Mouse (Mus musculus) heart, postnatal 14 days (tissue): Measurements from ENCODE around the gene Pigo. TPM values are rescaled to one million over a fixed set of nuclear protein-coding genes. Genes with fewer than 3 reads are reported as not detected.
"Not testable (repeated sequence)": the region's sequence is repeated elsewhere in the genome, so short reads cannot be mapped to it uniquely, and the experiment has no call there.

ENCODE experiments used
- DNase-seq, 2 experiments: peaks; one replicate each; pipeline ENCODE4 v3.0.0; 2021 to 2022
- intact Hi-C: fragments of 180-260 bp; cut with DNase I; formaldehyde crosslinking; loops from one replicate; pipeline ENCODE4 v1.15.1; 2025
- total RNA-seq, 2 experiments: library from RNA; stranded (reverse); gene quantifications; 2 replicates each; pipeline ENCODE4 v1.2.3; 2021

Gene Pigo
- total RNA-seq, 2 experiments from 2014 or later, result 22.1 to 24.5 TPM

DNA sequence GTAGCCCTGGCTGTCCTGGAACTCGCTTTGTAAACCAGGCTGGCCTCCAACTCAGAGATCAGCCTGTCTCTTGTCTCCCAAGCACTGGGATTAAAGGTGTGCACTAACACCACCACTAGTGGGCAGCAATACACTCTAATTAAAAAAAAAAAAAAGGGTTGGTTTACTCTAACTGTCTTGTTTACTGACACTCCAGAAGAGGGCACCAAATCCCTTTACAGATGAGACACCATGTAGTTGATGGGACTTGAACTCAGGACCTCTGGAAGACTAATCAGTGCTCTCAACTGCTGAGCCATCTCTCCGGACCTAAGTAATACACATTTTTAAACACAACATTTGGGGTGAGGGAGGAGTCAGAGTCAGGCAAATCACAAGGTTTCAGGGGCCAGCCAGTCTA is 19.9 kb downstream of the Pigo start:
- DNase-seq, result peak in 1 of 2 experiments; percentile 42
- intact Hi-C loops, result loop anchor here (1.0 kb wide), 1 partner anchor 20 kb away; the partner anchor contains the start of gene Pigo

DNA sequence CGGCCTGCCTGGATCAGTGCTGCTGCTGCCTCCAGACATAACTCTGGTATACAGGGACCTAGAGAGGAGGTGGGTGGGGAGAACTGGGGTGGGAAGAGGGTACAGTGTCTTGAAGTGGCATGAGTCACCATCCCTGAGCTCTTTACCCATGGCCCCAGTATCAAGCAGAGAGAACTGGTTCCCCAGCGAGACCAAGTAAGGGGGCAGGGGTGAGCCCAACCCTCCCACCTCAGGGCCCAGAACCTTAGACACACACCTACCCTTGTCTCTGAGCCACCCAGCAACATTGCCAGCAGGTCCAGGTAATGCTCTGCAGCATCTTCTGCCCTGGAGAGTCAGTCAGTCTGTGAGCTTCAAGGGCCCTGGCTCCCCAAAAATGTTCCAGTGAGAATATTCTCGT is 20.7 kb downstream of the Pigo start:
- intact Hi-C loops, result loop anchor here (1.0 kb wide), 1 partner anchor 20 kb away; the partner anchor contains the start of gene Pigo
- no peak for DNase-seq

DNA sequence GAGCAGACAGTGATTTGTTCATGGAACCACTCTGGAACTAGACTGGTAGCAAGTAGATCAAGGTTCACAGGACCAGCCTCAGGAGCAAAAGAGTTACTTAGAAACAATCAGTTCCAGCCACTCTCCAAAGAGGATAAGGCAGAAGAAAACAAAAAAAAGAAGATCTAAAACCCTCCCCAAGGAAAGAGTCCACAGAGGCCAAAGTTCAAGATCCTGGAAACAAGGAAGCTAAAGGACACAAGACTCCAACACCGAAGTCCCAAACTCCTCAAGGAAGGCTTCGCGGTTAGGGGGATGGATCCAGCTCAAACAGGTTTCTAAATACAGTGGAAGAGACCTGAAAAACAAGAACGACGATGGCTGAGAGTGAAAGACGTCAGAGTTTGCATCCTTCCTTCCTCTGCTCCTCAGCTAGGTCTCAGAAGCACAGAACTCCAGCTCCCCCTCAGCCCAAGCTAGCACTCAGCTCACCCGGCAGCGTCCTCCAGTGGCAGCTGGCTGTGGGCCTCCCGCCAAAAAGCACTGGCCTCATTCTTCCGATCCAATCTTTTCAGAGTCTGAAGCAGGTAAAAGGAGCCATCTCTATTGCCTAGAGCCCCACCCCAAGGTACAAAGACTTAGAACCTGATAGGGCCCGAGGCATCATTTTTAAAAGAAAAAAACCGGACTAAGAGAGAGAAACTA is 22.7 kb downstream of the Pigo start:
- no peak for DNase-seq
- intact Hi-C loops, result no loop called here

DNA sequence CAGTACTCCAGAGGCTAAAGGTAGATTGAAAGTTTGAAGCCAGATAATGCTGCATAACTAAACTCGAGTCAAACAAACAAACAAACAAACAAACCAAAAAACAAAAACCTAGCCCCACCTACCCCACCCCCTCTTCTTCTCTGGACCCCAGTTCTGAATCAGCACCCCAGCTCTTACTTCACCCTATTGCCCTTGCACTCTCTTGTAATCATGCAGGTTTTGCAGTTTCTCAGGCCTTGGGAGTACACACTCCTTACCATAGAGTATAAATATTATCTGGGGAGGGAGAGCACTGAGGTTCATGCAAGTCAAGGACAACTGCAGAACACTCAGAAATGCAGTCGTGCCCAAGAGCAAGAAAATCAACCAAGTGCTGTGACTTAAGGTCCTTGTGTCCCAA is 24.3 kb downstream of the Pigo start:
- intact Hi-C loops, result no loop called here
- DNase-seq, result no peak

DNA sequence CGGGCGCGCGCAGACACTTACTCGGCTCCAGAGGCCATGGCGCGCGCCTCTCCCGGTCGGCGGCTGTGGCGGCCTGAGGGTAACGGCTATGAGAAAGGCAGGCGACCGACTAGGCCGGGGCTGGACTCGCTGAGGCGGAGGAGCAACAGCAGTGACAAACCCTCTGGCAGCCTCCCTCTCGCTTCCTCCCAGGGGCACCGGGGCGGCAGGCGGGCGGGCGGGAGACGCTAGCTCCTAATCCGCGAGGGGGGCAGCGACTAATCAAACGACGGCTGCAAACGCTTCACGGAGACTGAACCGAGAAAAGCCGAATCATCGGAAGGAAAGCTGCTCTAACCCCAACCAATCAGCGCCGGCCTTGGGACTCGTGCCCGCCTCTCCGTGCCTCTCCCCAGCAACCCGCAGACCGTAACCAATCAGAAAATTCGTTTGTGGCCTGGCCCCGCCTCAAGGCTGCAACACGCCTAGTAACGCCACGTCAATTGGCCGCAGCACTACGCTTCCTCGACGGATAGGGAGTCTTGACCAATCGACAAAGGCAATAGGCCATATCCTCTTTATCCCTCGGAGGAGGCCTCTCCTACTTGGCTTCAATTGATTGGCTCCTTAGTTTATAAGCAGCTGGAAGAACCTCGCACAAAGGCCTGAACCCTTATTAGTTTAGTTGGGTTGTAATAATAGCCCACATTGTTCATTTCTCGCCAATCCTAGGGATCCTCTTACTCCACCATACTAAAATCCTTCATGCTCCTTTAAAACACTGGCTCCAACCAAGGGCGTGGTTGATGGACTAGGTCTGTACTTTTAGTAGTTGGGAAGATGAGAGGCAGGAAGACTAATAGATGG is 25.3 kb downstream of the Pigo start, which contains the start of gene Vcp:
Vcp (minus strand) TSS at position 367 of the 846 bp plus-strand sequence.
- intact Hi-C loops, result not testable (repeated sequence)
- peak; percentile 98 for DNase-seq

DNA sequence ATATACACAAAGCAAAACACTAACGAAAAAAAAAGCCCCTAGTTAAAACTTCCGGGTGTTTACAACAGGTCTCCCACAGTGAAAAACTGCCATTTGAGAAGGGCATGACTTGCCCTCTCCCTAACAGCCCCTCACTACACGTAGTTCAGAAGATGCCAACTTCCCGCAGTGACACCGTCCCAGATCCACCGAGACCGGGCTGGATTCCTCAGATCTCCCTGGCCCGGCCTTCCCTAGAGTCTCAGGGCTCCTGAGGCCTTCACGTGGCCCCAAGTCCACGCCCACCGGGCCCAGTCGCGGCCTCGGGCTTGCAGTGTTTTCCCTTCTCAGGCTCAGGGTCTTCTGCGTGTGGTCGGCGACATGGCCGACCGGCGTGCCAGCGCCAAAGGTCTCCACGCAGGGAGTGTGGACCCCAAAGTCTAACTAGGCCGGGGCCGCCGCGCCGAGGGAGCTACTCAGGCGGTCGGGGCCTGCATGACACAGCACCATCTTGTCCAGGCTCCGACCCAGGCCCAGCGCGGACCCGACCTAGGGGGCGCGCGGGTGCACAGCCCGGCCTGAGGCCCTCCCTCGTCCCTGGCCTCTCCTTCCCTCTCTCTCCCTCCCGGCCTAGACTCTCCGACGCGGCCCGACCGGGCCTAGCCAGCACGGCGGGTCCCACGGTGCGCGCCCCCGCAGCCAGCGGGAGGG is 26.0 kb downstream of the Pigo start:
- DNase-seq, result peak; percentile 77 to 79
- intact Hi-C loops, result no loop called here

DNA sequence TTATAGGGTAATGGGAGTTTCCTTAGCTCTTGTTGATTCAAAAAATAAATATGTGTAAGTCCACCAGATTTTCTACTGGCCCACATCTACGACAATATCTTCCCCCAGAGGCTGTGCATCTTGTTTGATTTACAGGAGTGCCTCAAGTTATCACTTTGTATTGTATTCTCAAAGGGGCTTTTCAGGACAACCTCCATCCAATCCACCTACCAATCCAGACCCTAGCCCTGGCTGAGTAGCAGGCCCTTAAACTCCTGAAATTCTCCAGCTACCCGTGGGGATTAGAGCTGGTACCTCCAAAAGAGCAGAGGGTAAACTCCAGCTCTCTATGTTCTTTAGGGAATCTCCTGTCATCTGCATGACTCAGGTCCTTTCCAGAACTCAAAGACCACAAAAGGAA is 27.6 kb downstream of the Pigo start:
- intact Hi-C loops, result no loop called here
- DNase-seq, result no peak

DNA sequence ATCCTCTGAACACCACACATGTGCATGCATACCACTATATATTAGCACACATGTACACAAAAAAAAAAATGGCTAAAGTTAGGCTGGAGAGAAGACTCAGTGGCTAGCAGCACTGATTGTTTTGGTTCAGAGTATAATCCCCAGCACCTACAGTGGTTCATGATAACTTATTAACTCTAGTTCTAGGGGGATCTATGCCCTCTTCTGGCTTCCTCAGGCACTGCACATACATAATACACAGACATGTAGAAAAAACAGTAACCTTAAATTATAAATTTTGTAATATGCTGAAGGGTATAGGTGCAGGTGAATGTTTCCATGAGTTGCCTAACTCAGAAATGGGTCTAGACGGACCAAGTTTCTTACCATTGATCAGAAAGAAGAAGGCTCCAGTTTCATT is 37.3 kb downstream of the Pigo start:
- intact Hi-C loops, result no loop called here

DNA sequence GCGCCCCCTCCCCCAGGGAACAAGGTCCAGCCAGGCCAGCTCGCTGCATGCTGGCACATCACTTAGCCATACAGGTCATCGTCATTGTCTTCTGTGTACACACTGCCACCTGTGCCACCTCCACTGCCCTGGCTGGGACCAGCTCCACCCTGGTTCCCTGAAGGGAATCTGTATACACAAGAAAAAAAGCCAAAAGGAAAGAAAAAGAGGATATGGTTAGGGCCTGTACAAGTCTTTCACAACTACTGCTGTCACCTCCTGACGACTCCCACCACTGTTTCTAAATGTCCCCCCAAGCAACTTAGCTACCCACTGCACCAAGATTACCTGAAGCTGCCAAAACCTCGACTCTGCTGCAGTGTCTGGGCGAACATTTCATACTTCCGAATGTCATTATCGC is 45.2 kb downstream of the Pigo start:
- DNase-seq, intact Hi-C loops: not testable (repeated sequence)

More for the DNA sequence above, 37.3 kb downstream of the Pigo start:
- DNase-seq, result no peak

DNA sequence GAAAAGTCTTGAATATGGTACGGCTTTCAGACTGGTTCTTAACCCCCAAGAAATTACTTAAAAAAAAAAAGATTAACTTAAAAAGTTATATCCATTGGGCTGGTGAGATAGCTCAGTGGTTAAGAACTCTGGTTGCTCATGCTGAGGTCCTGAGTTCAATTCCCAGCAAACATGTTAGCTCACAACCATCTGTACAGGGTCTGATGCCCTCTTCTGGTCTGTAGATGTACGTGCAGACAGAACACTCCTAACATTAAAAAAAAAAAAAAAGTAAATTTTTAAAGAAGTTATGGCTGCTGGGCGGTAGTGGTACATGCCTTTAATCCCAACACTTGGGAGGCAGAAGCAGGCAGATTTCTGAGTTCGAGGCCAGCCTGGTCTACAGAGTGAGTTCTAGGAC is 47.6 kb downstream of the Pigo start:
- intact Hi-C loops, result no loop called here
- no peak for DNase-seq

DNA sequence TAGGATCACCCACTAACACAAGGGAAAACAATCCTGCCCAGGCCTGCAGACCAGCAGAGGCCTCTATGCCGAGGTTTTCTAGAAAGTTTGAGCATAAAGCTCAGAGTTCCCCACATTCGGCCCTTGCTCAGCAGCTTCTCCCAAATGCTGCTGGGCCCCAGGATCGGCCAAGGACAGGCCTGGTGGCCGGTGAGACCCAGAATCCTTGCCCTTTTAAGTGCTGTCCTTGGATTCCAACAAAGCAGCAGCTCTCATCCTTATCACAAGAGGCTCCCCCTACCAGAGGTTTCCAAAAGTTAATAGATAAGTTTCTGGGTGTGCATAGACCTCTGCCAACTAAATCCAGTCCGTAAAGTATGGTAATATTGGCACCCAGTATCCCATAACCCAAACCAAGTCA is 51.8 kb downstream of the Pigo start:
- DNase-seq, result no peak
- intact Hi-C loops, result no loop called here

DNA sequence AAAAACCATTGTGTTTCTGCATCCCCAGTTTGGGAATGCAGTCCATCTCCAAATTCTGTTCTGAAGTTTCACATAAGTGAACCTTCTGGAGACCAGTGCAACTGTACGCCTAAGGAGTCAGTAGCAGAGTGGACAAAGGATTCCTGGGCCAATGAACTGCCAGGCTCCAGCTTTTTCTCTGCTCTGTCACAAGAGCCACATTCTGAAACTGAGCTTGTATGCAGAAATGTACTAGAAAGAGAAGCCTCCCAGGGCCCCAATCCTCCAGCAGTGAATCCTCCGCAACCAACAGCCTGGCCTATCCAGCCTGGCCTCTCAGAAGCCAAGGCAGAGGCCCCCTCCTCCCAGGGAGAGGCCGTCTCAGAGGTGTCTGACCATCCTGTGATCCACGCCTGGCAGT is 52.7 kb downstream of the Pigo start:
- no peak for DNase-seq
- intact Hi-C loops, result no loop called here

DNA sequence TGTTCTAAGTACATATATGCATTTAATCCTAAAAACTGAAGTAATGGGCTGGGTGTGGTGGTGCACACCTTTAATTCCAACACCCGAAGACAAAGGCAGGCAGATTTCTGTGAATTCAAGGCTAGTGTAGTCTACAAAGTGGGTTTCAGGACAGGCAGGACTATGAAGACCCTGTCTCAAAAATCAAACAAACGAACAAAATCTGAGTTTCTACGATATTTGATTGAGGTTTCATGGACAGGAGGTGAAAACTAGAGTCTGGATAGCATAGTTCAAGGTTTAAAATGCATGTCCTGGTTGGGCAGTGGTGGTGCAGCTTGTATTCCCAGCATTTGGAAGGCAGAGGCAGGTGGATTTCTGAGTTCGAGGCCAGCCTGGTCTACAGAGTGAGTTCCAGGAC is 56.3 kb downstream of the Pigo start, which contains the start of gene 1700022I11Rik:
1700022I11Rik (plus strand) TSS at position 301 of the 400 bp plus-strand sequence.
- intact Hi-C loops, result no loop called here
- no peak for DNase-seq

Other genes with a start within 250 kb of the Pigo start
- gene Fam205a1, start 171.9 kb downstream of the Pigo start, total RNA-seq, result not detected
- not detected for gene Gm12394, start 169.0 kb downstream of the Pigo start, total RNA-seq
- gene Fam205c, start 151.6 kb downstream of the Pigo start, total RNA-seq, result 1 to 10 TPM; 4.0 to 4.1 TPM
- 1 to 10 TPM; 6.0 to 8.4 TPM for gene Phf24, start 109.2 kb downstream of the Pigo start, total RNA-seq
- 10 to 100 TPM; 68.7 to 78.0 TPM for gene Dnajb5, start 76.0 kb downstream of the Pigo start, total RNA-seq
- gene 1700022I11Rik, start 56.2 kb downstream of the Pigo start, total RNA-seq, result not detected
- gene Vcp, start 25.3 kb downstream of the Pigo start, total RNA-seq, result 100 to 1,000 TPM; 285 to 286 TPM
- 1 to 10 TPM; 4.7 to 4.8 TPM for gene Fancg, start 15.3 kb downstream of the Pigo start, total RNA-seq
- 10 to 100 TPM; 97.8 to 99.2 TPM for gene Stoml2, start 5.9 kb upstream of the Pigo start, total RNA-seq
- gene Fam214b, start 20.4 kb upstream of the Pigo start, total RNA-seq, result 10 to 100 TPM; 33.7 to 33.8 TPM
- gene Unc13b, start 33.1 kb upstream of the Pigo start, total RNA-seq, result 10 to 100 TPM; 20.3 to 25.2 TPM
- under 1 TPM in 1 of 2 experiments, not detected in 1; 0.10 TPM for gene Atp8b5, start 241.3 kb upstream of the Pigo start, total RNA-seq